Mouse (Mus musculus) heart, postnatal 14 days (tissue): ENCODE measurements around the gene Tigd2. TPM values are rescaled to one million over a fixed set of nuclear protein-coding genes. Genes with fewer than 3 reads are reported as not detected.
"Not testable (repeated sequence)": the region's sequence is repeated elsewhere in the genome, so short reads cannot be mapped to it uniquely, and the experiment has no call there.

Experiments used
- DNase-seq, 2 experiments: peaks; one replicate each; pipeline ENCODE4 v3.0.0; 2021 to 2022
- intact Hi-C: fragments of 180-260 bp; cut with DNase I; formaldehyde crosslinking; loops from one replicate; pipeline ENCODE4 v1.15.1; 2025
- long read RNA-seq, 2 experiments: library from polyadenylated mRNA; stranded (forward); transcript quantifications; one replicate each; pipeline ENCODE4 v2.0.0; 2021
- total RNA-seq, 2 experiments: library from RNA; stranded (reverse); gene quantifications; 2 replicates each; pipeline ENCODE4 v1.2.3; 2021

The Tigd2 gene
- total RNA-seq = 10 to 100 TPM; 10.2 to 11.1 TPM
- long read RNA-seq, experiment 1, transcript Tigd2-201 (2 exons, 3,007 nt) = major isoform, 9 of 10 reads
- long read RNA-seq, experiment 1, partial matches to known transcripts = 0 of 10 reads
- long read RNA-seq, experiment 1, other reads (novel, unspliced or antisense) = 1 of 10 reads
- long read RNA-seq, experiment 2, transcript Tigd2-201 (2 exons, 3,007 nt) = major isoform, 15 of 15 reads
- long read RNA-seq, experiment 2, partial matches to known transcripts = 0 of 15 reads
- long read RNA-seq, experiment 2, other reads (novel, unspliced or antisense) = 0 of 15 reads

DNA sequence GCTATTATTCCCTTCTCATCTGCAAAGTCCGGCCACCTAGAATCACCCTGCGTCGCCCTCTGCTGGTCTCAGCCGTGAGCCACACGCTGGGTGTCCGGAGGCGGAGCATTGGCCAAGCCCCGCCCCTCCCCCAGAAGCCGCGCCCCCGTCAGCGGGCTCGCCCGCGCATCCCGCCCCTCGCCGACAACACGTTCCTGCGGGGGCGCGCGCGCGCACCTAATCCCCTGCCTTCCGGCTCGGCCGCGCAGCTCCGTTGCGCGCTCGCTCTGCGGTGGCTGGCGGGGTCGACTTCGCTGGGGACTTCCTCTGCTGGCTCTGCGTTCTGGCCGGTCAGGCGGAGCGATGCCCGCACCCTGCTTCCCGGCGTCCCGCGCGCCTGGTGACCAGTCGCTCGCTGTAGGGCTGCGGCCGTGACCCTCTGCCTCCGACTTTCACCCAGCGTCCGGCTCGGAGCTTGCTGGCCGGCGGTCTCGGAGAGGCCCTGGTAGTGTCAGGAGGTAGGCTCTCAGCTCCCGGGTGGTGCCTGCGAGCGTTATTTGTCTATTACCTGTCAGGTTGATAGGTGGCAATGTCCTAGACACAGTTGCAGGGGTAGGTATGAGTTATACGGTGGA is at the start of gene Tigd2:
Gene Tigd2 (plus strand): TSS at position 186 of the 614 bp plus-strand sequence.
- peak; percentile 96 for DNase-seq
- intact Hi-C loops = loop anchor here (5.0 kb wide), 1 partner anchor 186 kb away; the partner anchor contains the start of gene Fam13a

DNA sequence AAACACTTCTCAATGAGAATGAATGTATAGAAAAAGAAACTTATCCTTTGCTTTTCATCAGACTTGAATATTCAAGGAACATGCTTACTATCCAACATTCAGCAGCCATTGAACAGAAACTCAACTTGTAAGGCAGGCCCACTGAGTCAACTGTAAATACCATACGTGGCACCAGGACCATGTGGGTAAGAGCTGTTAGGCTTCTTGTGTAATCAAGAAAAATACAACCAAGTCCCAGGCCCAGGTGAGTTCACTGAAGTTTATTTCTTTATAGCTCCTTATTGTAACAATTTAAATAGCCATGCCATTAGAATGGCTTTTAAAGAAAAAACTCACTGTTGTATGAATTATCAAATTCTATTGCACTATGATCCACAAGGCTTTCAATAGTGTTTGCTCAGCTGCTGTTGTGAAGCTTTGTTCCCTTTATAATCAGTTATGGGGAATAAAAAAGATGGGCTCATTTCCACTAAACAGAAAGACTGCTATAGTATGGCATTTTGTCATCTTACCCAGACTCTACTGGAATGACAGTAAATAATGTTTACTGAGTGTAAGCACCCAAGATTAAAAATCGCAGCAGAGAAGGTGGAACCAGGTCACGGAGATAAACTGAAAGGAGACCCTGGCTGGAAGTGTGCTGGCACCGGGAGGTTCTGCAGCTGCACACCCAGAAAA is 46.7 kb upstream of the Tigd2 start:
- intact Hi-C loops = no loop called here
- no peak for DNase-seq

DNA sequence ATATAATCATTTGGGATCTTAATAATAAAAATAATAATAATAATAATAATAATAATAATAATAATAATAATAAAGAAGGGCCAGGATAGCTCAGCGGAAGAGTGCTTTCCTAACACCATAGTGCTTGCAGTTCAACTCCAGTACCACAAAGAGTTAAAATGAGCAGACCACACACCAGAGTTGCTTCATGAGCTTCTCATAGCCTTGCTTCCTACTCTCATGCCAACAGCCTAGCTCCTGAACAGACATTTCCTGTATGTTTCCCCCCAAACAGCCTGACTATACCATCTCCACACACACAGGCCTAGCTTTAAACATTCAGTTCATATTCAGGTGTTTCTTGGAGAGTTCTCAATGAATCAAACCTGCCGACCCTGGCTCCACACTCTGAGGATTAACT is 45.8 kb upstream of the Tigd2 start:
- no peak for DNase-seq
- intact Hi-C loops = no loop called here

DNA sequence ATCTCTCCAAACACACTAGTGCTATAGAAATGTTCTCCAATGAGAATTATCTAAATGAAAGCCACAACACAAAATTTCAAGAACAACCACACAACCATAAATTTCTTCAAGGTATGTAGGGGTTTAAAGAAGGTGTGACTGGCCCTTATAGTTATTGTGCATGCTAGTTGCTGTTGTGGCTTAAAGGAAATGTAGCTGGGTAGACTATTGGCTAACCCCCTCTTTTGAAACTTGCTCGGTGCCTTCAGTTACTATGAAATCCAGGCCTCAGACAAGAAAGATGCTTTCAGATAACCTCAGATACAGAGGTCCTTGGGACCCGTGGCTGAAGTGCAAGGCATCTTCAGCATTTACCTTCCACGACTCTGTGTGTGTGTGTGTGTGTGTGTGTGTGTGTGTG is 45.3 kb upstream of the Tigd2 start:
- no peak for DNase-seq
- intact Hi-C loops = no loop called here

DNA sequence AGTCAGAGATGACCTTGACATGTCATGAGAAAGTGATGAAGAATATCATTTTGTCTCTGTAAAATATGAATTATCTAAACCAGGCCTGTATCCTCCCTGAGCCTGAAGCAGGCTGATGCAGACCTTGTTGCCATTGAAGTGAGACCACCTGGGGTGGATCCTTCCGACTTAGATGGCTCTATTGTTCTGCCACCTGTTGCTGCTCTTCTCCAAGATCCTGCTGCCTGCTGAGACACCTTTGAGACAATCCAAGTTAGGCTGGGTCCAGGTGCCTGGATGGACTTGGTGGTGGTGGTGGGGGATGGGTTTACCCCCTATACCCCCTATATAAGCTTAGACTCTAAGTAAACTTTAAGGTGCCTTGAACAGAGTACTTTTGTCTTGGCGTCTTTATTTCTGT is 39.7 kb upstream of the Tigd2 start:
- DNase-seq = no peak
- intact Hi-C loops = no loop called here

DNA sequence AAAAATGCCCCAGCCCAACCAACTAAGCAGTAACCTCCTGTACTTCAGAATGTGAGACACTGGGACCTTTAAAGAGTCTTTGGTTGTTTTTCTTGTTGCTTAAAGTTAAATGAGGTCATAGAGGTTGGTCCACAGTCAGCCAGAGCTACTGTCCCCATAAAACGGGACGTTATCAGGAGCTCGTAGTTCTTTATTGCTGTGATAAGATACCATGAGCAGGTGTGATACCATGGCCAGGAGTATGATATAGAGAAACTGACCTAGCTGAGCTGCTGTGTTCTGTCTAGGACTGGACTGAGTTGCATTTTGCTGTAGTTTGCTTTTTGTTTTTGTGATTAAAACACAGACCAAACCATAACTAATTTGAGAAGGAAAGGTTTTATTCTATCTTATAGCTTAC is 37.4 kb upstream of the Tigd2 start:
- DNase-seq = no peak
- intact Hi-C loops = loop anchor here (10.0 kb wide), 1 partner anchor 396 kb away; no protein-coding TSS in a partner anchor

DNA sequence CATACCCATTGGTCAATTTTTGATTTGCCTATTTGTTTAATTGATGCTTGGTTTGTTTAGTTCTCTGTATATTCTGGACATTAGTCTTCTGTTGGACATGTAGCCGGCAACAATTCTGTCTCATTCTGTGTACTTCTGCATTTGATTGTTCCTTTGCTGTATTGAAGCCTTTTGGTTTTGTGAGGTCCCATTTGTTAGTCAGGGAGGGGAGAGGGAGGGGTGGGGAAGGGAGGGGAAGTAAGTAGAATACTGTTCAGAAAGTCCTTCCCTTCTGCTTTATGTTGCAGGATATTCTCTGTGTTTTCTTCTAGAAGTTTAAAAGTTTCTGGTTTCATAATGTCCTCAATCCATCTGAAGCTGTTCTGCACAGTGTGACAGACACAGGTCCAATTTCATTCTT is 34.7 kb upstream of the Tigd2 start:
- no peak for DNase-seq
- intact Hi-C loops = loop anchor here (10.0 kb wide), 1 partner anchor 399 kb away; no protein-coding TSS in a partner anchor

DNA sequence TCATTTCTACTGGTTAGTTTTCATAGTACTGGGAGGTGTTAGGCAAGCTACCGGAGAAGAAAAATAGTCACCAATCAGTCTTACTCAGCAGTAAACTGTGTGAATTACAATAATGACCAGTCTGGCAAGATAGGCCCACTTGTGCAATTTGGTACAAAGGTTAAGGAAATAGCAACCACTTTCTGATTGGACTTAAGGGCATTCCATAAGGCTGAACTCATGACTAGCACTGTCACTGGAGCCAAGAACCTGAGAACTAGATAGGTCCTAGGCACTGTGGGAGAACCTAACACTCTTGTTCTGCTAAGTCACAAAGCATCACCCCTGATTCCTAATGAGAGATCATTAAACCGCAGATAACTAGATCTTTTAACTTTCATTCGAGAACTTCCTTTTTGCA is 30.6 kb upstream of the Tigd2 start:
- intact Hi-C loops = loop anchor here (10.0 kb wide), 1 partner anchor 403 kb away; no protein-coding TSS in a partner anchor
- DNase-seq = no peak

DNA sequence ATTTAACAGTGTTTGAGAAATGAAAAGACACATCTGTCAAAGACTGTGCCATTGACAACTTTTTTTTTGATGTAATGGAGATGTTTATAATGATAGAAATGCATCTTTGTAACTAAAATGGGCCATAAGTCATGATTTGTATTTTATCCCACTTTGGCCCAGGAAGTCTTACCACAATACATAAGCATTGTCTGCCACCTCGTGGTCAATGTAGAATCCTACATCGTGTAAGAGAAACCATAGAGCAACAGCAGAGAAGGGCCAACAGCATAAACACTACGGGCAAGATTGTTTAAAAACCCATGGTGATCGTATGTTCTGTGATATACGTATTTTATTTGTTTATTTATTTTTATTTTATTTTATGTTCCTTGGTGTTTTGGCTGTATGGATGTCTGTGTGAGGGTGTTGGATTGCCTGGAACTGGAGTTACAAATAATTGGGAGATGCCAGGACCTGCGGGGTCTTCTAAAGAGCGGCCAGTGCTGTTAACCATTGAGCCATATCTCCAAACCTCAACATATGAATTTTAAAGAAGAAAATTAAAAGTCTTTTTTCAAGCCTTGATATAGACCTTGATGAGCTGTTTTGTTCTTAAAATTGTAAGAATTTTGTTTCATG is 28.2 kb upstream of the Tigd2 start:
- DNase-seq = peak; percentile 55 to 79
- intact Hi-C loops = loop anchor here (2.0 to 5.0 kb wide), 5 partner anchors 160 to 633 kb away; no protein-coding TSS in a partner anchor

DNA sequence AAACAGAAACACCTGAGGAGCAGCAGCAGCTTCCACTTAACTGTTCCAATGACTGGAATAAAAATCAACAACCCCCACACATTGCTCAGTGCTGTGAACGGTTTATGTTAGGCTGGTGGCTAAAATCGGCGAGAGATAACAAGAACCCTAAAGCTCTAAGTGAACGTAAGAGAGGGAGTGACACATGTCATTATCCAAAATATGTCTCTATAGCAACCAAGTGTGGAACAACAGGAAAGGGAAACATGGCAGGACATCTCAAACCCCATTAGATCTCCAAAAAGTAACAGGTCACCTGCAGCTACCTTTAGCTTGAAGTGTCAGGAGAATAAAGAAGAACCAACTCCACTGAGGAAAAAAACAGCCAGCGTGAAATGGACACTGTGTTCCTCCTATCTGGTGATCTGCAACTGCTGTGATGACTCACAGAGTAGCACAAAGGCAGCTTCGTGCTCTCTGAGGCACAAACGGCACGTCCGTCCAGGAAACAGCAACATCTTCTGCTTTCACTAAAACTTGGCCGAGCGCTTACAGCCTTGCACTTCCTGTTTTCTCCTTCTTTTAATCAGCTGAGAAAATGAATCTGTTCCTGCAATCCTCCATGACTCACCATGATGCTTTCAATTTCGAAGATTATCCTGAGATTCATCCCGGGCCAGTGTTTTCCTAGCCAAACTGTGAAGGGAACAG is 23.5 kb upstream of the Tigd2 start:
- intact Hi-C loops = no loop called here
- peak; percentile 20 to 40 for DNase-seq

DNA sequence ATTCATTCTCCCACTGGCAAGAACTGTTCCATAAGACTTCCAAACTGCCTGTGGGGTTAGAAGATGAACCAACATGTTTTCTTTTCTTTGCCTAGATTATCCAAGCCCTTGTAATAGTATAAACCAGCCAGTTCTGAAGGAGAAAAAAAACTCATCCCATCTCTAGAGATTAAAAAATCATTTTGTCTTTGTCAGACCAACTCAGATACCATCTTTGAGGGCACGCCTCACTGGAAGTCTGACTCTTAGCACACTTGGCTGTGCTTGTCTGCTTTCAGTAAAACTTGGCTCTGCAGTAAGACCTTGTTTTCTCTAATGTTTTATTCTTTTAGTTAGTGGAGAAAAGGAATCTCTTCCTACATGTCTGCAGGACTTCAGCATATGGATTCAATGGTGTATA is 18.7 kb upstream of the Tigd2 start:
- no peak for DNase-seq
- intact Hi-C loops = no loop called here

DNA sequence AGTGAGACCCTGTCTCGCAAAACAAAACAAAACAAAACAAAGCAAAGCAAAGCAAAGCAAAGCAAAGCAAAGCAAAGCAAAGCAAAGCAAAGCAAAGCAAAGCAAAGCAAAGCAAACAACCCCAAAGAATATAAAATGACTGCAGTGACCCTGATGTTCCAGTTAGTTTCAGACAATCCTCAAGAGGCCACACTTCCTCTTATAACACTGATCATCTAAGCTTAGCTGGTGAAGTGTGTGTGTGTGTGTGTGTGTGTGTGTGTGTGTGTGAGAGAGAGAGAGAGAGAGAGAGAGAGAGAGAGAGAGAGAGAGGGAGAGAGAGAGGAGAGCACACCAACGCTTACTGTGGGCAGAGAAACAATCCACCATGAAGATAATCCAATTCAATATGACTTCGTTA is 14.2 kb upstream of the Tigd2 start:
- intact Hi-C loops, DNase-seq: not testable (repeated sequence)

DNA sequence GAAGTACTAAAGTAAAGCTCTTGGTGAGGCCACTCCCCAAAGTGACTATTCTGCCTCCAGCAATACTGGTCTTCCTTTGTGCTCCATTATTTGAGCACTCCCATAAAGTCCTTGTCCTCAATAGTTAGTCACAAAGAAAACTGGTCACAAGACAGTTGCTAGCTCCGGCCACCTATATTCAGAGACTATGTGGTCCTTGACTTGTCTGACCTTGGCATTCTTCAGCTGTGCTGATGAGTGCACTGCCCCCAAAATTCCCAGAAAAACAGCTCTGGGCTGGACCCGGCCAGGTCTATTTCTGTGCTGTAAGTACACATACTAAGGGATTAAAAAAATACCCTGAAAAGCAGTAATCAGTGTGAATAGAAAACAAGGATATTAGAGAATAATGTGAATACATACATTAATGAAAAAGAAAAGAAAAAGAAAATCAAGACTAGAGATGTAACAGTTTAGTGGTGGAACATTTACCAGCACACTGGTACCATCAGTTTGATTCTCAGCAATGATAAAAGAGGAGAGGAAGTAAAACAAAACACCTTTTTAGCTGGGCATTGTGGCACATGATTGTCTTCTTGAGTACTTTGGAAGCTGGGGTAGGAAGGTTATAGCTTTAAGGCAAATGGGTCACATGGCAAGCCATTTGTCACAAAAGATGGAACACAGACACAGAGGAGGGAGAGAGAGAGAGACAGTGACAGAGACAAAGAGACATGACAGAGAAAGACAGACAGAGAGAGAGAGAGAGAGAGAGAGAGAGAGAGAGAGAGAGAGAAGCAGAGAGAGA is 12.6 kb upstream of the Tigd2 start:
- DNase-seq = no peak
- intact Hi-C loops = no loop called here

DNA sequence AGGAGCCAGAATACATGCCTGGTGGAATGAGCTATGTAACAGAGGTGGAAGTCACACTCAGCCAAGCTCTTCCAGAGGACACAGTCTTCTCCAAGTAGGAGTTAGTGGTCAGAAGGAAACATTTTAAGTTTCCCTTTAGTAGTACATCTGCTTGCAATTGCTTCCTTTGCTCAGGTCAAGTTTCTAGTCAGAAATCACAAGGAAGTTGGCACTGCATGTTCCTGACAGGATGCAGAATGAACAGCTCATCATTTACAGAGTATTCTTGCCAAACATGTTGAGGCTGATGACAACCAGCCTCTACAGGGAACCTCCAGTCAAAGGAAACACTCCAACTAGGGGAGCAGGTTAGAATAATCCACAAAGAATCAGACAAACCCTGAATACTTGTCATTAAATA is 11.9 kb upstream of the Tigd2 start:
- intact Hi-C loops = no loop called here
- DNase-seq = no peak

DNA sequence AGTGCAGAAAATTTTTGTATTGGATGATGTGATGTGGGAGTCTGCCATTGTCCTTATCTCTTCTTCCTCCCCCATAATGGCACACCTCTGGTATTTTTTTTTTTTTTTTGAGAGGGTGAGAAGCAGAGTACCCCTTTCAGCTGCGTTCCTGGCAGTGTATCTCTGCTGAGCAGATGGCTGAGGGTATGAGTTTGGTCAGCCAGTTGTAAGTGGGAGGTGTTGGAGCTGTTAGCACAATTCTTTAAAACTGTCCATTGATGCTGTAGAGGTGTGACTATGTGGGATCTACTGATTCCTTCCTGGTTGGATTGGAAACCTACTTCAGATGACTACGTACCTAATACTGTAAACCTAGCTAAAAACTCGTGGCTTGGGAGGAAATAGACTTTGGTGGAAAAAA is 10.3 kb upstream of the Tigd2 start:
- no peak for DNase-seq
- intact Hi-C loops = no loop called here

DNA sequence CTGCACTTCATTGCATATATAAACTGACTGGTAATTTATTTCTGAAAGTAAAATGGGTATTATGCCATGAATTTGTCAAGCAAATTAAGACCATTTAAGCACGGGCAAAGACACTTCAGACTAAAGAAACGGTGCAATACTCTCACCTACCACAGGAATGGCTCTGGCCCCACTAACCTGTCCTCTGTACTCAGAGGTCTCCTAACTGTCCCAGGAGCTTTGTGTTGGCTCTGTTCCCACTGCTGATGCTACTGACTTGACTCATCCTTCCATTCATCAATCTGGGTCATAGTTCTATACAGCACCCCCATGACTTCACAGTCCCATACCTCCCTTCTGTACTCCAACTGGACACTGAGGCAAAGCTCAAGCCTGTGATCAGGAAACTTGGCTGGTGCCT is 9.6 kb upstream of the Tigd2 start:
- DNase-seq = no peak
- intact Hi-C loops = no loop called here

DNA sequence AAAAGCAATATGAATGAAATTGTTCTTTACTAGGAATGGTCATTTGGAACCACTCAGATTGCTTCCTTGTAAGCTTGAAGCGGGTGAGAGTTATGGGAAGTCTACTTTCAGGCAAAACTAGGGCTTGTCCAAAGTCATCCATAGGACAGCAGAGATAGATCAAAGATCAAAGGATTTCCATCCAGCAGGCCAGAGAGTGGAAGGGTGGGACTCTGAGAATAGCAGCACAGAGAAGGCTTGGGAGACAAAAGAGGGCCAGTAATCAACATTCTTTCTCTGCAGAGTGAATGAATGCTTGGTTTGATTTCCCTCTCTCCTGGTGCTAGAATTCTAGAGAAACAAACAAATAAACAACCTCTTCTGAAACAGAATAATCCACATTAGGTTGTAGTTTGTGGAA is 1.1 kb upstream of the Tigd2 start:
- intact Hi-C loops = loop anchor here (5.0 kb wide), 1 partner anchor 185 kb away; the partner anchor contains the start of gene Fam13a
- no peak for DNase-seq

DNA sequence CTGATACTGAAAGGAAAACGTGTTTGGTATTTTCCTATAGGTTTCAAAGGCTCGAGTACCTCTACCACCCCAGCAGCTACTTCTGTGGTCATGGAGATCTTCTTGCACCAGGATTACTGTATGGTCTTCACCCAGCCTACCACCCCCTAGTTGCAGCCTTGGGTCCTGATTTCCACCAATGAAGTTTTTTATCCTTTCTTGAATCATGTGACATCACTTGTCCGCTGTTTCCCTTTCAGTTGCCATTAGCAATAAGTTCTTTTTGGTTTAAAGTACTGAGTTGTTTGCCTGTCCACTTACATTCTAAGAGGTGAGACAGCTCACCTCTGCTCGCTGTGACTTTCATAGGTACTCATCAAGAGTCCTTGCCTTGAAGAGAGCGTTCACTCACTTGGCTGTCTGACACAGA is 633 bp downstream of the Tigd2 start:
- no peak for DNase-seq
- intact Hi-C loops = loop anchor here (5.0 kb wide), 1 partner anchor 187 kb away; the partner anchor contains the start of gene Fam13a

DNA sequence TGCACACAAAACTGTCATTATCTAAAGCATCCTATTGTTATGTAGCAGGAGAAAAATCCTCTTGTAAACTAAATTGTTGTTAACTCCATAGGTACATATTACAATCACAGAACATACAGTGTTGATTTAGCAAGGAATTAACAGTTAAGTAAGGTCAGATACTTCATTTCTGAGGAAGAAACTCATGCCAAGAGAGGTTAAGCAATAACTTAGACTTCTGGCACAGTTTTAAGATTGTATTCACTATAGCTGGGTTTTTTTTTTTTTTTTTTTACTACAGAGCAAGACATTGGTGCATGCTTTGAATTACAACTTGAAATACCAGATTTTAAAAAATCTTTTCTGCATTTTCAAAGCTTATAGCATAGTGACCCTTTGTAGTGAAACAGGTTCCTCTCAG is 24.5 kb downstream of the Tigd2 start:
- DNase-seq = no peak
- intact Hi-C loops = no loop called here

DNA sequence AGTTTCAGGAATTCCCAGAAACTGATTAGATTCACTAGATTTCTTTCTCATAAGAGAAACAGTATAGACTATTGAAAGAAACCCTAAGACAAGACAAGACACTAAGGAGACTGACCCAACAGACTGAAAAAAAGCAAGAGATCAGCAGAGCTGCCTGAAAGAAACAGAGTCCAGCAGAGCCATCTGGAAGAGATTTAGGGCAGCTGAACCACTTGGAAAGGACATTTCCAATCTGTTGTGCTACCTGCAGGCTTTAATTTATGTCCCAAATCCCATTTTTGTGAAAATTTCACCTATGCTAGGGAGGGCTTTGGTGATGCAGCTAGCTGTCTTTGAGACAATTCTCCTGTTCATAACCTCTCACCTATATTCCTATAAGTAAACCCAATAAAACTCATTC is 25.0 kb downstream of the Tigd2 start:
- intact Hi-C loops = no loop called here
- no peak for DNase-seq
